Mouse (Mus musculus) MN1 (cell line): Measurements from ENCODE around the gene Pdlim7.

Source experiments
- DNase-seq: peaks from one replicate; pipeline ENCODE4 v3.0.0-alpha.2; 2016; ENCODE audit warnings: low spot score

Gene Pdlim7

GRCm38 (mm10) chr13:55519606-55520005 is 6.1 kb upstream of the Pdlim7 start:
- no peak for DNase-seq

- DNase-seq, result peak; percentile 86
These were observed 3.5 kb upstream of the Pdlim7 start for GRCm38 (mm10) chr13:55516955-55517354.

- no peak for DNase-seq
These were observed 352 bp upstream of the Pdlim7 start for GRCm38 (mm10) chr13:55513828-55514227.

- DNase-seq, result peak; percentile 68
These were observed 971 bp downstream of the Pdlim7 start for GRCm38 (mm10) chr13:55512379-55513031.

- DNase-seq, result no peak
These were observed 2.0 kb downstream of the Pdlim7 start for GRCm38 (mm10) chr13:55511492-55511861.

- DNase-seq, result peak; percentile 92
These were observed 2.6 kb downstream of the Pdlim7 start for GRCm38 (mm10) chr13:55510668-55511491.

GRCm38 (mm10) chr13:55510332-55510667 is 3.2 kb downstream of the Pdlim7 start:
- DNase-seq, result no peak

- no peak for DNase-seq
These were observed 4.9 kb downstream of the Pdlim7 start for GRCm38 (mm10) chr13:55508531-55508930.

- DNase-seq, result no peak
These were observed 5.6 kb downstream of the Pdlim7 start for GRCm38 (mm10) chr13:55507877-55508276.

GRCm38 (mm10) chr13:55506697-55507096 is 6.8 kb downstream of the Pdlim7 start:
- no peak for DNase-seq

GRCm38 (mm10) chr13:55505810-55506209 is 7.7 kb downstream of the Pdlim7 start:
- no peak for DNase-seq

GRCm38 (mm10) chr13:55504390-55504789 is 9.1 kb downstream of the Pdlim7 start:
- no peak for DNase-seq

GRCm38 (mm10) chr13:55502405-55502804 is 11.1 kb downstream of the Pdlim7 start:
- no peak for DNase-seq

GRCm38 (mm10) chr13:55500575-55500974 is 12.9 kb downstream of the Pdlim7 start:
- no peak for DNase-seq

GRCm38 (mm10) chr13:55498906-55499305 is 14.6 kb downstream of the Pdlim7 start:
- no peak for DNase-seq

GRCm38 (mm10) chr13:55496661-55497060 is 16.8 kb downstream of the Pdlim7 start:
- DNase-seq, result no peak

GRCm38 (mm10) chr13:55495702-55496101 is 17.8 kb downstream of the Pdlim7 start:
- peak; percentile 42 for DNase-seq

GRCm38 (mm10) chr13:55494883-55495621 is 18.4 kb downstream of the Pdlim7 start:
- peak; percentile 92 for DNase-seq

GRCm38 (mm10) chr13:55494257-55494656 is 19.2 kb downstream of the Pdlim7 start:
- no peak for DNase-seq

- DNase-seq, result peak; percentile 72
These were observed 25.6 kb downstream of the Pdlim7 start, which contains the start of gene Dbn1 for GRCm38 (mm10) chr13:55487578-55488498. Gene Dbn1 (minus strand): TSS chr13:55488111.

GRCm38 (mm10) chr13:55486916-55487577 is 26.4 kb downstream of the Pdlim7 start:
- peak; percentile 45 for DNase-seq
